Mouse (Mus musculus) left cerebral cortex, adult 18-20 months (tissue): ENCODE measurements around the gene C330007P06Rik. TPM values are rescaled to one million over a fixed set of nuclear protein-coding genes. Genes with fewer than 3 reads are reported as not detected.
"Not testable (repeated sequence)": the region's sequence is repeated elsewhere in the genome, so short reads cannot be mapped to it uniquely, and the experiment has no call there.

ENCODE experiments used
- DNase-seq, 2 experiments: peaks; one replicate each; pipeline ENCODE4 v3.0.0; 2021 to 2022; ENCODE audit warnings: low spot score in 2 of 2, mixed read lengths in 1 of 2
- total RNA-seq, 2 experiments: library from RNA; stranded (reverse); gene quantifications; 2 replicates each; pipeline ENCODE4 v1.2.3; 2021

Gene C330007P06Rik
- total RNA-seq, 2 experiments from 2014 or later: 36.9 to 39.0 TPM

- no peak for DNase-seq
Observed at GRCm38 (mm10) chrX:36804196-36804595, 69.7 kb downstream of the C330007P06Rik start.

DNA sequence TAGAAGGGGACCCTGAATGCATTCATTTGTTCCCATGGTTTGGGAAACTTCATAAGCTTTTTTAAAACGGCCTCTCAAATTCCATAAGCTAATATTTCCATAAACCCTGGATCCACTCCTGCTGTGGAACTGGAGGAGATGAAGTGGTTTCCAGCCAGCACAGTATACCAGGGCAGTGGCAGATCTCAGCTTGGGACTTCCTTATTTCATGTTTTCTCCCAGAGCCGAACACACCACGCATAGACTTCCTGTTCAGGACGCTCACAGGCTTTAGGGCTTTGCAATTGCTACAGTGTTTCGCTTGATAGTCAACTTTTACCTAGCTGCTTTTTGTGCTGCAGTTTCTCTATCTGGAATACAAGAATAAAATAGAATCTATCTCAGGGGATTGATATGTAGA lies 70.7 kb downstream of the C330007P06Rik start:
- no peak for DNase-seq

DNA sequence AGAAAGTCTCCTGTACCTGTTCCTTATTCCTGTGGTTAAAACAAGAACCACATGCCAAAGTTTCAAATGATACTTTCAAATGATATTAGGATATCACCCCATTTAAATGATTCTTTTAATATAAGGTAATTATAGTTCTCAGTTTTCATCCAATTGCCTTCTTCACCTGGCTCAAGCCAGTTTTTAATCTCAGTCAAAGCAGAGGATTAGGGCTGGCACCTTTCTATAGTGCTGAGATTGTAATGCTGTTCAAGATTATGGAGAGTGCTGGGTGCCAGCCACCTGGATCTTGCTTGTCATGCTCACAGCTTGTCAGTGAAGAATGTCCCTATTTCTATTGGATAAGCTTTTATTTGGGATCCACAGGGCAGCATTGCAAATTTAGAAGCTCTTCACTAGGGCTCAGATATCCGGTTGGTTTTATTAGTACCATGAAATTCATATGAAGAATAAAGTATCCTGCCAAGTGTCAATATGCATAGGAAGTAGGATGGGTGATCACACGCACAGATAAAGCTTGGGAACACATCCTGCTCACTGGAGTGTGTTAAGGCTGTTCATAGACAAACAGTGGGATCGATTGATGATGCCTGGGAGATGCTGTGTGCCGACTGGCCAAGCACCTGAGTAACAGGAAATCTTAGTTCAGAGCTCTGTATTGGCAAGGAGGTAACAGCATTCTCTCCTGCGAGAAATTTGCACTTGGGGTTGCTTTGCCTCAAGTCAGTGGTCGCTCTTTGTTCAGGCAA lies 74.6 kb downstream of the C330007P06Rik start:
- DNase-seq: no peak

GRCm38 (mm10) chrX:36796734-36797133 lies 77.2 kb downstream of the C330007P06Rik start:
- DNase-seq: not testable (repeated sequence)

DNA sequence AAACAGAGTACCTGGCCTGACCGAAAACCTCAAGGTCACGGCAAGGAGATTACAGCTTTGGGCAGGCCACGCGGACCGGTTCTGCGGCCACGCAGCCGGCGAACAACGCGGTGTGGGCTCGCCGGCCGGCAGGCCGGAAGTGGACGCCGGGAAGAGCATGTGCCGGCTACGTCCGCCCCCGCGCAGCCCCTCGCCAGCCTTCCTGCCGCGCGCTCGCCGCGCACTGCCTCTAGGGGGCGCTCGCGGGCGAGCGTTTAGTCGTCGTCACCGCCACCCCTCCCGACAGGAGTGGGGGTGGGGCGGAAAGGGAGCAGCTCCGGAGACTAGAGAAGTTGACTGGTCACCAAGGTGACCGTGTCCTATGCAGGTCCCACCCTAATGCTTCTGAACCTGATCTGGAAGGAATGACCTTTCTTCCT lies 77.7 kb downstream of the C330007P06Rik start:
- DNase-seq: peak; percentile 73 to 84

- DNase-seq: peak; percentile 69 to 81
Observed at GRCm38 (mm10) chrX:36795424-36796162, 78.3 kb downstream of the C330007P06Rik start, which contains the start of gene Slc25a5. Gene Slc25a5 (plus strand): TSS chrX:36795651.

- no peak for DNase-seq
Observed at GRCm38 (mm10) chrX:36794571-36794970, 79.3 kb downstream of the C330007P06Rik start.

DNA sequence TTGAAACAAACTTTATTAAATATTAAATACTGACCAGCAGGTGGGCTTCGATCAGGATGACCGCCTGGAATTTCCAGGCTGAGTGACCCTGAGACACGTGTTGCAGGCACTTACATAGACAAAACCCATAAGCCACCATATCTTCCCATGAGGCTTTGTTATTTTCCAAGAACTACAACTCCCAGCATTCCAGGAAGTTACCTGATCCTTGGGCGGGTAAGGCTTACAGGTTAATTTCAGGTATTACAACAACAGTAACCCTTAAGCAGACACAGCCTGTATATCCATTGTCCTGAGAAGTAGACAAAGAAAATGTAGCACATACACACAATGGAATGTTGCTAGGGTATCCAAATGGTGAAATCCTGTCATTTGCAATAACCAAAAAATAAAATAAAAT lies 84.6 kb downstream of the C330007P06Rik start:
- no peak for DNase-seq

- DNase-seq: no peak
Observed at GRCm38 (mm10) chrX:36777694-36778093, 96.2 kb downstream of the C330007P06Rik start.

- DNase-seq: no peak
Observed at GRCm38 (mm10) chrX:36775520-36775919, 98.4 kb downstream of the C330007P06Rik start.

Other genes with a start within 250 kb of the C330007P06Rik start
- 10 to 100 TPM; 13.5 to 13.6 TPM for gene Akap17b, start 228.7 kb downstream of the C330007P06Rik start, total RNA-seq
- gene Slc25a43, start 130.5 kb downstream of the C330007P06Rik start, total RNA-seq: under 1 TPM; 0.42 to 0.70 TPM
- gene Slc25a5, start 78.5 kb downstream of the C330007P06Rik start, total RNA-seq: 100 to 1,000 TPM; 315 to 349 TPM
- gene Ube2a, start 211 bp downstream of the C330007P06Rik start, total RNA-seq: 10 to 100 TPM; 44.1 to 50.3 TPM
- 10 to 100 TPM; 37.5 to 38.0 TPM for gene Nkrf, start 28.8 kb upstream of the C330007P06Rik start, total RNA-seq
- 10 to 100 TPM; 58.3 to 67.0 TPM for gene Sept6, start 117.7 kb upstream of the C330007P06Rik start, total RNA-seq
- not detected for gene Sowahd, start 174.7 kb upstream of the C330007P06Rik start, total RNA-seq
- gene Rpl39, start 211.3 kb upstream of the C330007P06Rik start, total RNA-seq: 100 to 1,000 TPM; 274 to 295 TPM
- 10 to 100 TPM; 17.4 to 18.1 TPM for gene Upf3b, start 236.2 kb upstream of the C330007P06Rik start, total RNA-seq